Mouse (Mus musculus) left cerebral cortex, adult 9 months (tissue): ENCODE data around the gene Mt2.

Experiments
- DNase-seq, 2 experiments: peaks; one replicate each; pipeline ENCODE4 v3.0.0; 2022; ENCODE audit warnings: low spot score in 2 of 2

Mt2 gene

GRCm38 (mm10) chr8:94199202-94199869 is 26.9 kb downstream of the Mt2 start:
- DNase-seq: peak in 1 of 2 experiments; percentile 78

- DNase-seq: no peak
These were observed 31.6 kb downstream of the Mt2 start for GRCm38 (mm10) chr8:94204043-94204442.

GRCm38 (mm10) chr8:94205736-94206135 is 33.3 kb downstream of the Mt2 start:
- DNase-seq: peak in 1 of 2 experiments; percentile 65

GRCm38 (mm10) chr8:94206256-94206655 is 33.8 kb downstream of the Mt2 start:
- no peak for DNase-seq

GRCm38 (mm10) chr8:94207491-94207890 is 35.0 kb downstream of the Mt2 start:
- no peak for DNase-seq

- DNase-seq: peak in 1 of 2 experiments; percentile 66
These were observed 37.2 kb downstream of the Mt2 start for GRCm38 (mm10) chr8:94209639-94210038.

- DNase-seq: peak in 1 of 2 experiments; percentile 45
These were observed 37.8 kb downstream of the Mt2 start for GRCm38 (mm10) chr8:94210225-94210624.

- DNase-seq: no peak
These were observed 41.4 kb downstream of the Mt2 start for GRCm38 (mm10) chr8:94213819-94214218.

- DNase-seq: peak; percentile 98 to 99
These were observed 42.0 kb downstream of the Mt2 start, which contains the start of gene Nup93 for GRCm38 (mm10) chr8:94214252-94215173. Gene Nup93 (plus strand): TSS chr8:94214564.
